Mouse (Mus musculus): Measurements from ENCODE around the gene Ghdc. TPM values are rescaled to one million over a fixed set of nuclear protein-coding genes. Genes with fewer than 3 reads are reported as not detected.

Ghdc gene
- polyA plus RNA-seq, 1 experiment from 2014 or later = 4.9 TPM

DNA sequence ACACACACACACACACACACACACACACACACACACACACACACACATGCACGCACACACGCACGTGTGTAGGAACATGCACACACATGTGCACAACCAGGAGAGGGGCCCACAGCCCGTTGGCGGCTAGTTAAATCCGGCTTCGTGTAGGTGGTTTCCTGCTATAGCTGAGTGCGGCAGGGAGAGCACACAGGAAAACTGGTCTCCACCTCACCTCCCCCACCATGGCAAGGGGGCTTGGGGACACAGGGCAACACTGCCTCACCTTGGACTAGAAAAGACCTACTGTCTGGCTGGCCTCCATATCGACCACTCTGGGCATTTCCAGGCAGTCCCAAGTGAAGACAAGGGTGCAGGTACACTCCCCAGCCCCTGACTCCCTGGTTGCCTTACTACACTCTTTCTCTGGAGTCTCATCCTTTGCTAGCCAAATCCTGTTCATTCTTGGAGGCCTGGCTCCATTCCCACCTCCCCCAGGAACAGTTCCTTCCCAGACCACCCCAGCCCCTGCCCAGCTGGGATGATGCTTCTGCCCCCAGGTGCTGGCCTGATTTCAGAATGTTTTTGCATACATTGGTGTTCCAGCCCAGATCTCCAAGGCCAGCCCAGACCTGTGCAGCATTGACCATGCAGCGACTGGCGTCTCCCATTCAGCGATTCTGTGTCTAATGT, 16.6 kb downstream of the Ghdc start:
- WGBS = 70% methylated on average over 12 of the region's 12 CpGs
- TF ChIP-seq CTCF (IDR thresholded peaks at IDR 0.05) (no peak), EP300 (IDR thresholded peaks at IDR 0.05) (no peak)
- Histone ChIP-seq H3K9me3 (ENCODE audit: low read length) (no peaks in the 10 kb centered on the region), H3K4me2 (replicated peaks; ENCODE audit: low read depth, low read length) (no peak overlapping the region), H3K4me1 (ENCODE audit: insufficient read depth, low read depth, low read length) (no peaks in the 10 kb centered on the region), H3K27me3 (replicated peaks; ENCODE audit: insufficient read depth, low read length) (peaks cover 9% of the 10 kb centered on the region; the same call in 1 of the 2 replicates), H3K36me3 (ENCODE audit: insufficient read depth, low read length) (no peaks in the 10 kb centered on the region), H3K4me3 (ENCODE audit: low read depth, low read length) (no peak overlapping the region), H3K27ac (ENCODE audit: low read length) (no peak overlapping the region), H3K9ac (replicated peaks; ENCODE audit: low read depth) (no peak overlapping the region)
- ATAC-seq = no peak
- DNase-seq (ENCODE audit: low spot score) = no peak

- no peaks in the 10 kb centered on the region for H3K36me3 ChIP-seq (ENCODE audit: insufficient read depth, low read length)
- no peak overlapping the region for H3K4me3 ChIP-seq (ENCODE audit: low read depth, low read length)
- DNase-seq (ENCODE audit: low spot score) = no peak
- no peaks in the 10 kb centered on the region for H3K9me3 ChIP-seq (ENCODE audit: low read length)
- H3K4me1 ChIP-seq (ENCODE audit: insufficient read depth, low read depth, low read length) = no peaks in the 10 kb centered on the region
- no peak overlapping the region for H3K4me2 ChIP-seq (replicated peaks; ENCODE audit: low read depth, low read length)
- H3K27me3 ChIP-seq (replicated peaks; ENCODE audit: insufficient read depth, low read length) = 0 out of 2 replicates have a peak, but pooled peaks cover 3% of the 10 kb centered on the region
- no peak overlapping the region for H3K27ac ChIP-seq (ENCODE audit: low read length)
- ATAC-seq = no peak
- no peak for TF ChIP-seq CTCF (IDR thresholded peaks at IDR 0.05)
- no peak for TF ChIP-seq EP300 (IDR thresholded peaks at IDR 0.05)
- H3K9ac ChIP-seq (replicated peaks; ENCODE audit: low read depth) = no peak overlapping the region
- 25% methylated on average over 10 of the region's 10 CpGs for WGBS
Observed at GRCm38 (mm10) chr11:100752294-100752693, 18.5 kb downstream of the Ghdc start.

- no peaks in the 10 kb centered on the region for H3K9me3 ChIP-seq (ENCODE audit: low read length)
- no peak overlapping the region for H3K9ac ChIP-seq (replicated peaks; ENCODE audit: low read depth)
- no peaks in the 10 kb centered on the region for H3K36me3 ChIP-seq (ENCODE audit: insufficient read depth, low read length)
- no peak overlapping the region for H3K27ac ChIP-seq (ENCODE audit: low read length)
- no peak overlapping the region for H3K4me2 ChIP-seq (replicated peaks; ENCODE audit: low read depth, low read length)
- no peak overlapping the region for H3K4me3 ChIP-seq (ENCODE audit: low read depth, low read length)
- 0 out of 2 replicates have a peak, but pooled peaks cover 3% of the 10 kb centered on the region for H3K27me3 ChIP-seq (replicated peaks; ENCODE audit: insufficient read depth, low read length)
- 85% methylated on average over 16 of the region's 16 CpGs for WGBS
- no peak for TF ChIP-seq EP300 (IDR thresholded peaks at IDR 0.05)
- no peak for TF ChIP-seq CTCF (IDR thresholded peaks at IDR 0.05)
- ATAC-seq (no peak), DNase-seq (ENCODE audit: low spot score) (no peak)
- no peaks in the 10 kb centered on the region for H3K4me1 ChIP-seq (ENCODE audit: insufficient read depth, low read depth, low read length)
Observed at GRCm38 (mm10) chr11:100750127-100750526, 20.6 kb downstream of the Ghdc start.

- no peak for TF ChIP-seq EP300 (IDR thresholded peaks at IDR 0.05)
- no peak for TF ChIP-seq CTCF (IDR thresholded peaks at IDR 0.05)
- Histone ChIP-seq H3K27me3 (replicated peaks; ENCODE audit: insufficient read depth, low read length) (0 out of 2 replicates have a peak, but pooled peaks cover 3% of the 10 kb centered on the region), H3K9me3 (ENCODE audit: low read length) (no peaks in the 10 kb centered on the region), H3K9ac (replicated peaks; ENCODE audit: low read depth) (no peak overlapping the region), H3K4me3 (ENCODE audit: low read depth, low read length) (no peak overlapping the region), H3K27ac (ENCODE audit: low read length) (no peak overlapping the region), H3K4me2 (replicated peaks; ENCODE audit: low read depth, low read length) (no peak overlapping the region), H3K36me3 (ENCODE audit: insufficient read depth, low read length) (no peaks in the 10 kb centered on the region), H3K4me1 (ENCODE audit: insufficient read depth, low read depth, low read length) (no peaks in the 10 kb centered on the region)
- DNase-seq (ENCODE audit: low spot score) (no peak), ATAC-seq (no peak)
- 32% methylated on average over 25 of the region's 25 CpGs for WGBS
Observed at GRCm38 (mm10) chr11:100749469-100749868, 21.3 kb downstream of the Ghdc start.

- Histone ChIP-seq H3K27ac (ENCODE audit: low read length) (no peak overlapping the region), H3K4me3 (ENCODE audit: low read depth, low read length) (no peak overlapping the region), H3K4me2 (replicated peaks; ENCODE audit: low read depth, low read length) (no peak overlapping the region), H3K4me1 (ENCODE audit: insufficient read depth, low read depth, low read length) (no peaks in the 10 kb centered on the region), H3K9ac (replicated peaks; ENCODE audit: low read depth) (no peak overlapping the region), H3K36me3 (ENCODE audit: insufficient read depth, low read length) (no peaks in the 10 kb centered on the region), H3K9me3 (ENCODE audit: low read length) (no peaks in the 10 kb centered on the region), H3K27me3 (replicated peaks; ENCODE audit: insufficient read depth, low read length) (0 out of 2 replicates have a peak, but pooled peaks cover 3% of the 10 kb centered on the region)
- WGBS = 73% methylated on average over 4 of the region's 4 CpGs
- ATAC-seq = no peak
- no peak for DNase-seq (ENCODE audit: low spot score)
- no peak for TF ChIP-seq CTCF (IDR thresholded peaks at IDR 0.05)
- TF ChIP-seq EP300 (IDR thresholded peaks at IDR 0.05) = no peak
Observed at GRCm38 (mm10) chr11:100748620-100749019, 22.1 kb downstream of the Ghdc start.

DNA sequence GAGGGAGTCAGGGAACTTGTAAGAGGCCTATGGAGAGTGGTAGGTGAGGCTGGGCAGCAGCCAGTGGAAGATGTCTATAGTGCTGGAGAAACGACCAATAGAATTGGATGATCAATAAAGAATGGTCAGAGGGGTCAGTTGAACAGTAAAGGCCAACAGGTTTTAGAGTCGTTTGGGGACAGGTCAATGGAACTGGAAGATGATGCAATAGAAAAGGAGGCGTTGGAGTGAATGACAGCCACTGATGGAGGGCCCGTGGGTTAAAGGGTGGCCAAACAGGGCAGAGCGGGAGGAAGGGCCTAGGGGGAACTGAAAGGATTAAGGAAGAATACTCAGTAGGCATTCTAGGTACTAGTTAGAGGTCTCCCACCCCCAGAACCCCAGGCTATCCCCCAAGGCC, 23.6 kb downstream of the Ghdc start:
- DNase-seq (ENCODE audit: low spot score) (no peak), ATAC-seq (no peak)
- Histone ChIP-seq H3K9me3 (ENCODE audit: low read length) (no peaks in the 10 kb centered on the region), H3K9ac (replicated peaks; ENCODE audit: low read depth) (no peak overlapping the region), H3K4me2 (replicated peaks; ENCODE audit: low read depth, low read length) (no peak overlapping the region), H3K4me3 (ENCODE audit: low read depth, low read length) (no peak overlapping the region), H3K27ac (ENCODE audit: low read length) (no peak overlapping the region), H3K36me3 (ENCODE audit: insufficient read depth, low read length) (no peaks in the 10 kb centered on the region), H3K27me3 (replicated peaks; ENCODE audit: insufficient read depth, low read length) (0 out of 2 replicates have a peak, but pooled peaks cover 3% of the 10 kb centered on the region), H3K4me1 (ENCODE audit: insufficient read depth, low read depth, low read length) (no peaks in the 10 kb centered on the region)
- no peak for TF ChIP-seq EP300 (IDR thresholded peaks at IDR 0.05)
- no peak for TF ChIP-seq CTCF (IDR thresholded peaks at IDR 0.05)
- WGBS = 65% methylated on average over 5 of the region's 5 CpGs

Data from lung, postnatal 0 days (tissue).